Mouse (Mus musculus) ovary, postnatal 10 days (tissue): ENCODE data around the gene AI837181.

Experiments
- DNase-seq: peaks from one replicate; pipeline ENCODE4 v3.0.0; 2022; ENCODE audit warnings: low spot score

AI837181 gene

DNA sequence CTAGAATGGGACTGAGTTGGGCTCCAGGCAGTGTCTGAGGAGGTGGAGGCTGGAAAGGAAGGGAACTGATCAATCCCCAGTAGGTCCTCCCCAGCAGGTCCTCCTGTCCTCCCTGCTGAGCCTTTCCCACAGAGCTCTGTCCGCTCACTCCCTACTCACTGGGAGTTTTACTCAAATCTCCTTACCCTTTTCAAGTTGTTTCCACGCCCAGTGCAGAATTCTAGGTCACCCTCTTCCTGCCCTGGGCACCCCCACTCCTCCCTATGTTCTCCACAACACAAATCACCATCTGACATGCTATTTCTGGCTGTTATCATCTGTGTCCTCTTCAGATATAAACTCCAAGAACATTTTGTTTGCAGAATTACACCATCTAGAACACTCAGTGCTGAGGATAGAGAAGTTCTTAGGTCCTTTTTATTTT lies 10.4 kb upstream of the AI837181 start:
- no peak for DNase-seq

DNA sequence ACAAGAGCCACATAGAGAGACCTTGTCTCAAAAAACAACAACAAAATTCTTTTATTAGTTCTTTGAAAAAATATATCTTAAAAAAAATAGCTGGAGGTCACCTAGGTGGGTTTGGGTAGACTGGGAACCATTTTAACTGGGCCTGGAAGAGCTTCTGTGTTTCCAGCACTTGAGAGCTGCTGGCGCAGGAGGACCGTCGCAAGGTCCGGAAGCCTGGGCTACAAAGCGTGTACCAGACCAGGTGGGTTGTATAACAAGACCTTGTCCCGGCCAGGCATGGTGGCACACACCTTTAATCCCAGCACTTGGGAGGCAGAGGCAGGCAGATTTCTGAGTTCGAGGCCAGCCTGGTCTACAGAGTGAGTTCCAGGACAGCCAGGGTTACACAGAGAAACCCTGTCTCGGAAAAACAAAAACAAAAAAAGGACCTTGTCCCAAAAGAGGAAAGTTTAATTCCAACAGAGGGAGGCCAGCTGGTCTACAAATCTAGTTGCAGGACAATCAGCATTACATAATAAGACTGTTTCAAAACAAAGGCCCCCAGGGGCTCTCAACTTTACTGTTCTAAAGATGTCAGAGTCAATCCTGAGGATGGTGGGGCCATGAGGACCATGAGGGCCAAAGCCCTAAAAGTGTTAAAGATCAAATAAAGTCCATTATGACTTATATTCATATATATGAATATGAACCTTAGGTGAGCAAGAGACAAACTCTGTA lies 6.0 kb upstream of the AI837181 start:
- DNase-seq: no peak

DNA sequence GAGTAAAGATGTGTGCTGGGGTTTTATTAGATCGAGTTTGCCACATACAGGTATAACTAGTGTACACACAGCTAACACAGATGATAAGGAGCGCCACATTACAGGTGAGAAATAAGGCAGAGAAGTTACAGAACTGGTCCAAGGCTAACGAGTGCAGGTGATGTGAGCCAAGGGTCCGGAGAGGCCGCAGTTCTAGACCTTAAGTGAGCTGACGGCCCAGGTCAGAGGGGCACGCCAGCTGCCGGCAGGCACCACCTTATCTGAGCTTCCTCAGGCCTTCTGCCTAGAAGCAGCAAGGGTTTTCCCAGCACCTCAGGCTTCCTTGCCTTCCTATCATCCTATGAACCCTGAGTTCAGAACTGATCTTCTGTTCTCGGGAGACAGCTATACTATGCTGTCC lies 5.3 kb upstream of the AI837181 start:
- DNase-seq: no peak

DNA sequence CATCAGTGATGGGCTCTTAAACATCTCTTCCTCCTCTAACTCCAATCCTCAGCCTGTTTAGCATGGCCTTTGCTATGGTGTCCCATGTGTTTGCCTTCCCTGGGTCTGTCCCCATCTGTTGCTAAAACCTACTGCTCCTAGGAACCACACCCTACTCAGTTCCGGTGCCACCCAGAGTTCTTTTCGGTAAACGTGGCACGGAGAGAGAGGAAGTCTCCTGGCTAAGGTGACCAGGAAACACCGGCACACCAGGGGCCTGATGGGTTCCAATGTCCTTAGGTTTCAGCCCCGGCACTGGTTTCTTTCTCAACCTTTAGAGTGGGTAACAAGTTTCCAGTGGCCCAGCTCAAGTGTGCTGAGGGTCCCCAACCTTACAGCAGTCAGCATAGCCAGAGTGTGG lies 4.4 kb upstream of the AI837181 start:
- no peak for DNase-seq

DNA sequence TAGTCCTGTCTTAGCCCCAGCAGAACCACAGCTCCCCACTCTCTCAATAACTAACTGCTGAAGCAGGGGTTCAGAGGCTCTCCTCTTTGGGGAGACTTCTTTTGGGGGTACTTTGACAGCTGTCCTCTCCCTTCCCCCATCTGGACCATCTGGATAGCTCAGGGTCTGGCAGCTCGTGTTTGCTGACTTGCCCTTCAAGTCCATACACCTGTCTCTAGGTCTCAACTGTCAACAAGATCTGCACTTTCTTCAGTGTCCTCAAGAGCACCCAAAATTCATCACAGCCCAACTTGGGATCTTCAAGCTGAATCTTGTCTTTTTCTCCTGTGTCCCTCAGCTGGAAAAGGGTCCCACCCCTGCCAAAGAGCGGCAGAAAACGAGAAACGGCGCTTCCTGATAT lies 3.2 kb upstream of the AI837181 start:
- DNase-seq: no peak

DNA sequence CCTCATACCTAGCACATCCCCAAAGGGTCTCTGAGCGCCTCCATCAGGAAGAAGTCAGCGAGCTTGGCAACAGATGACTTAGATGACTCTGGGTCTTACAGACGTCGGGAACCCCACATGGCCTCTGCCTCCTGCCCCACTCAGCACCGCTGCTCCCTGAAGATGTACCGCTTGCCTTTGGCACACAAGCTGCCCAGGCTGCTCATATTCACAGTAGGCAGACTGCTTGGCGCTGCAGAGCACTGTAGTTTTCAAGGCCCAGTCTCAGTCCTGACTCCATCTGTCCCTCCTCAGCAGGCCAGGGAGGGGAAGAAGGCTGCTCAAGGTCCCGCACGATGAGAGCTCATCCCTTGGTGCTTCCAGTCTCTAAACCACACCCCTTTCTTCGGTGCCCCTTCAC lies 2.7 kb upstream of the AI837181 start:
- DNase-seq: no peak

DNA sequence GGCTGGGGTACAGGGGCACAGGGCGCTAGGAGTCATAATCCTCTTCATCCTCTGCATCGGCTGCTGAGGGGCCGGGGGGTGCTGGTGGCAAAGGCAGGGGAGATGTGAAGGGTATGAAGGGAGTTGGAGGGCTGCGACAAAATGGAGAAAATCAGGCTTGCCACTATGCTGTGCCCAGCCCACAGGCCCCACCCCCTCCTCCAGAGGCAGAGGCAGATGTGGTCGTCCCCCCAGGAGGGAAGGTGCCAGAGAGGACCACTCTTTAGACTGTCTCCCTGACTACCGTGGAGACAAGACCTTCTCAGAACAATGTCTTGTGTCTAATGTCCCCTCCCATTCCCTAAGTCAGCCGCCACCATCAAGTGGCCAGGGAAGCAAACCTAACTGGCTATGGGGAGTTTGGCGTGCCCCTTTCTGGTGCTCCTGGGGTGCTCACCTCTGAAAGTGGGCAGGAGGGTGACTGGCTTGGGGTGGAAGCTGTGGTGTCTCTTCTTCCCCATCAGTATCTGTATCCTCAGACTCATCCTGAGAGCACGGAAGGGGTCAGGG lies 2.0 kb upstream of the AI837181 start:
- no peak for DNase-seq

DNA sequence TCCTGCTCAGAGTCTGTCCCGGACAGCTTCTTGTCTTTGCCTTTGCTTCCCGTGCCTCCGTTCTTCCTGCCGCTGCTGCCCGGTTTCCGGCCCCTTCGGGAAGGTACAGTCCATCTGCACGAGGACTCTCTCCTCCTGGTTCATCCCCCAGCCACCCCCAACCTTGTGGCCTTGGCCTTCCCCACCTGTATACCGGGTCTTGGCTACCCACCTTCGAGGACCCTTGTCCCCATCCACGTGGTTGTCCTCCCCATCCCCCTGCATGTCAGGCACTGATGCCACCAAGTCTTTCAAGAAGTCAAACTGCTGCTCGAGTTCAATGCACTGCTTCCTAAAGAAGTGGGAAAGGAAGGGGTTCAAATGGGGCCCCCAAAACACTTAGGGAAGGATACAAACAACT lies 1.4 kb upstream of the AI837181 start:
- no peak for DNase-seq

DNA sequence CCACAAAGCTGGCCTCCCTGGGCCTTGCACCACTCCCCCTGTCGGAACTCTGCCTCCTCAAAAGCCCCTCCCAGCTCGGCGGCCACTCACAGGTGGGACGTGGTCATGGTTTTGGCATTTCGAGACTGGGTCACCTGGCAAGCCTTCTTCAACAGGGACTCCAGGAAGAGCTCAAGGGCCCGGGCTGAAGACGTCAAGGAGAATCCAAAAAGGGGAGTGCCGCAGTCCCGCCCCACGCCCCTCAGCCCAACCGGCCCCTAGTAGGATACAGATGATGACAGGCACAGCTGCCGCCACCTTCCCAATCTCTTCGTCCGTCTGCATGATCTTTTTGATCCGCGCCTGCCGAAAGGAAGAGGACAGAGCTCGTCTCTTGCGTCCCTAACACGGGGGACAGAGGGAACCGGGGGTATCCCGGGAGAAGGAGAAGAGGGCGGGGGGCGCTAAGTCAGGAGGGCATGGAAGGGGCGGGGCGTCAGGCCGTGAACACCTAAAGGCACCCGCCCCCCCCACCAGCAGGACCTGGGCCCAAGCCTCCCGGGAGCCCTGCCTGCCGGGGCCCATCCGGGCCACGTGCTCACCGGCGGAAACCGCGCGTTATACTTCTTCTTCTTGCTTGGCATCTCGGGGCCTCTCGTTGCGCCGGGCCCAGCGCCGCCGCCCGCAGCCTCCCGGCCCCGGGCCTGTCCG lies 707 bp upstream of the AI837181 start:
- peak; percentile 54 for DNase-seq

DNA sequence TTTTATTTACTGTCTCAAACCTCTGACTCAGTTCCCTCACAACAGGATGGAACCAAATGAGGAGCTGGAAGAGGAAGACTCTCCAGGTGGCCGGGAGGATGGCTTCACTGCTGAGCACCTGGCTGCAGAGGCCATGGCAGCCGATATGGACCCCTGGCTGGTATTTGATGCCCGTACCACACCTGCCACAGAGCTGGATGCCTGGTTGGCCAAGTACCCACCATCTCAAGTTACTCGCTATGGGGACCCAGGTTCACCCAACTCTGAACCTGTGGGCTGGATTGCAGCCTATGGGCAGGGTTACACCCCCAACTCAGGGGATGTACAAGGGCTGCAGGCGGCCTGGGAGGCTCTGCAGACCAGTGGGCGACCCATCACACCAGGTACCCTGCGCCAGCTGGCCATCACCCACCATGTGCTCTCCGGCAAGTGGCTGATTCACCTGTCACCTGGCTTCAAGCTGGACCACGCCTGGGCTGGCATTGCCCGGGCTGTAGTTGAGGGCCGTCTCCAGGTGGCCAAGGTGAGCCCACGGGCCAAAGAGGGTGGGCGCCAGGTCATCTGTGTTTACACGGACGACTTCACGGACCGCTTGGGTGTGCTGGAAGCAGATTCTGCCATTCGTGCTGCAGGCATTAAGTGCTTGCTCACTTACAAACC lies 1.1 kb downstream of the AI837181 start:
- DNase-seq: no peak

DNA sequence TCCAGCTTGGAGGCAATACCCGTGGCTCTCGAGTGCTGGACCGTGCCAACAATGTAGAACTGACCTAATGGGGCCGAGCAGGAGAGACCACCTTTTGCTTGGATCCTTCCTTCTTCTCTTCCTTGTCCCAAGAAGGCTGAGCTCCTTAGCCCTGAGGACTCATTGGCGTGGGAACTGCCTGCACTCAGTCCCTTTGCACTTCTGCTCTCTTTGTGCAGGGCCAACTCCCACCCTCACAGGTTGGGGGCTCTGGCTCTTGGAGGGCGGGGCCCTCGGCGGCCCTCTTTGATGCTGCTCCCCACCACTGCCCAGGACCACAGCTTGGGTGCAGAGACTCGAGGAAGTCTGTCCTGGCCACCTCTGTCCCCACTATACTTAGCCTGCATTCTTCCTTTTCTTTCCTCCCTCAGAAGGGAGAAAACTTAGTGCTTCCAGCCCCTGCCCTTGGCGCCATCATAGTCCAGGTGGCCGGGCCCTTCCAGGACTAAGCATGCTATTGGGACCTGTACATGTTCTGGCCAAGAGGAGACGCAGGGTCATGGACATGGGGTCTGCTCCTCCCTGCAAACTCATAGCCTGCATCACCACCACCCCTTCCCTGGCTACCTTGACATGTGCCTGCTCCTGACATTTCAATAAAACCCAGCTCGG lies 1.8 kb downstream of the AI837181 start:
- DNase-seq: no peak

DNA sequence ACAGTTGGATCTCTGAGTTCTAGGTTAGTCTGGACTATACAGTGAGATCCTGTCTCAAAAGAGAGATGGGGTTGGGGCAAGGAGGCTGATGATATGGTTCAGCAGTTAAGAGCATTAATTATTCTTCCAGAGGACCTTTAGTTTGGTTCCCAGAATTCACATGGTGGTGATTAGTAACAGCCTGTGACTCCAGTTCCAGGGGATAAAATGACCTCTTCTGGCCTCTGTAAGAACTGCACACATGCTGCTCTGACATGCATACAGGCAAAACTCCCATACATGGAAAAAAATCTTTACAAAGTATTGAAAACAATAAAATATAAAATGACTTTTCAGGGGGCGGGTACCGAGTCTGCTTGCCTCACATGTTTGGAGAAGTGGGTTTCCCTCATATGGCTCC lies 3.1 kb downstream of the AI837181 start:
- DNase-seq: no peak

DNA sequence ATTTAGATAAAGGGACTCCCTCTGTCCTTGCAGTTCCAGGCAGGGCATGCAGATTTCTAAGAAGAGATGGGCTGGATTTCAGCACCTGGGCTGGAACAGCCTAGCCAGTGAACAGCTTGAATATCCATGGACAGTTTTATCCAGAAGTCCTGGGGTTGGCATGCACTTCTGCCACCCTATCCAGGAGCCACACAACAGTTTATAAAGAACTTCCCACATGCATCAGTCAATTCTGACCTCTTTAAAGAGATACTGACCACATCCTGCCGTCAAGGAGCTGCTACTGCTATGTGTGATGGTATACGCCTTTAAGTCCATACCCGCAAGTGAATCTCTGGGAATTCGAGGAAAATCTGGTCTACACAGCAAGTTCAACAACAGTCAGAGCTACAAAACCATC lies 4.3 kb downstream of the AI837181 start:
- no peak for DNase-seq

DNA sequence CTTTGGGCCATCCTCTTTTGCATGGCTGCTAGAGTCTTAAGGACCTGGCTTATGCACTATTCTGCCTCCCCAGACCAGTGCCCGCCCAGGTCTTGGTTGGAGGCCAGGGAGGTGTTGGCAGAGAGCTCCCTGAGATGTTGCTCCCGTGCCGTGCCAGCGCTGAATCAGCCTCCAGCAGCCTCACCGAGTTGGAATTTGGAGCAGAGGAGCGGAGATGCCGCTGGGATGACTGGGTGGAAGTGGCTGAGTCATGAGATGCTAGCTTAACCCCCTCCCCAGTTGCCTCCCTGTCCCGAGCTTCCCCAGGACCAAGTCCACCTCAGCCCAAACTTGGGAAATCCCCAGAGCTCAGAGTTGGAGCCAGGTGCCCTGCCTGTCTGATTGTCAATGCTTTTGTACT lies 4.9 kb downstream of the AI837181 start:
- DNase-seq: no peak

DNA sequence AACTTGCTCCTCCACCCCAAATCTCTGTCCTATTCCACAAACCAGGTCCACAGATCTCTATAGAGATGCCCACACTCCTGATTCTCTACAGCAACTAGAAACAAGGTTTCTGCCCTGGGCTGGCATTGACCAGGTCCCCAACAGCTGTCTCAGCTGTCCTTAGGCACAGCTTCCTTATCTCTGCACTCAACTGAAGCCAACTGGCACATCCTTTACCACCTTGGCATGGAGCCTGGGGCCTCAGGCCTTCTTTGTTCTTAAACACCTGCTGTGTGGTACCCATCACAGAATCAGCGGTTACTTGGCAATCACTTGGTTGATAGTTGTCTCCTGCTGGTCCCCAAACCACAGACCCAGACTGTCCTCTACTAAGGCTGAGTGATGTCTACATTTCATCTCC lies 5.5 kb downstream of the AI837181 start:
- no peak for DNase-seq

DNA sequence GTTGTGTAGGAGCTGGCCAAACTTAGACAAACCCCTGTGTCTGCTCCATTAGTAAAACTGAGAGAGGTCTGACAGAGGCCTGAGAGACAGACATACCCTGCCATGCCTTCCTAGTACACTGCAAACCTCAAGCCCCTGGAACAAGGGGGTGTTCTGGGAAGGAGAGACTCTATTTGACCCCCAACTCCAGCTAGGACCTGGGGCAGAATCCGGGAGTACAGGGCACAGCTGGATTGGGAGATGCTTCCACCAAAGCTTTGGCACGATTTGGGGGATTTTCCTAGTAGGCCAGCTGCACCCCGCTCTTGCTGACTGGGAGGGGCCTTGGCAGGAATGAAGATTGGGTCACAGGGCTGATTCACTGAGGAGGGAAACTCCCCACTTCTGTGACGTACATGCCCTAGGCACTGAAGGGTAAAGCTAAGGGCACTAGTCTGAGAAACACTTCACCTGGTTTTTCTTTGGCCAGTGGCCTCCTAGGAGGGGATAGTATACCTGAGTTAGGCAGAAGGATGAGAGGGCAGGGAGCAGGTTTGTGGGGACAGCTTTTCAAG lies 7.0 kb downstream of the AI837181 start:
- DNase-seq: no peak

DNA sequence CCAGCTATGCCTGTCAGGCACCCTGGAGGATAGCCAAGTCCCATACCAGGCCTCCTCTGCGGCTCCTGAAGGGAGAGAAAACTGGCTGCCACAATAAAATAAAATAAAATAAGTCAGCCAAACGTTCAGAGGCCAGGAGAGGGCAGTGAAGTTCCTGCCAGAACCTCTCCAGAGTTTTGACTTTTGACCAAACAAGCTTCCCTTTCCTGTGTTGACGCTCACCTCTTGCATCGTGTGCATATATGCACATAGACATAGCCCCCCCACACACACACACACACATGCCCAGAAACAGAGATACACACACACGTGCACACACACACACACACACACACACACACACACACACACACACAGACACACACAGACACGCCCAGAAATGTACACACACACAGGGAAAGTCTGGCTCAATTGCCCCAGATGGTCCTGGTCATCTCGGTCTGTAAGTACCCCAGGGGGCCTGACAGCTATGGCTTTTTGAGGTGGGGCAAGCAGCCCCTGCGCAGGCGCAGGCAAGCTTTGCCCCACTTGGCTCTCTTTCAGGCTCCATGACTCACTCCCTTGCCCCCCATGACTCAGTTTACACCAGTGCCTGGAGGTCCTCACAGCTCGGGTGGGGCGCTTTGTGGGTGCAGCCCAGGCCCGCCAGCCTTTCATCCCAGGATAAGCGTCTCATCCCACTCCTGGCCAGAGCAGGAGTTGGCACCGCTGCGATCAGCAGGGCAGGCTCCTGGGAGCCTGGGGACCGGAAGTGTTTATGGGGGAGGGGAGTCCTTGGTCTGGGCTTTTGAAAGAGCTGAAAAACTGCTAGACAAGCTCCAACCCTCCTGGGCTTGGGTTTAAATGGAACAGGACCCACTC lies 8.3 kb downstream of the AI837181 start:
- no peak for DNase-seq

DNA sequence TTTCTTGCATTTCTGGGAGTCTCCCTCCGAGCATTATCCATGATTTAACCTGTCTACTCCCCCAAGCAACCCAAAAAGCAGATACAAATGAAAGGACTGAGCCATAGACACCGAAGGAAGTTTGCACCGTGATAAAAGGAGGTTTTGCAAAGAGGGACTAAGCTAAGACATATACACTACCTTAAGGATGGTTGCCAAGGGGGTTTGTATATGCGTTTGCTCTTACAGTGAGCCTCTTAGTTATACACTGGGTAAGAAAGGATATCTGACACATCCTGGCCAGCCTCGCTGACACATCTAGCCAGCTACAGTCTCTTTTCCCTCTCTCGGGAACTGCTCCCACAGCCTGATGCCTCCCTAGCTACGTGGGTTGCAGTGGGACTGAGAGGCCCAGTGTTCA lies 9.0 kb downstream of the AI837181 start:
- no peak for DNase-seq

DNA sequence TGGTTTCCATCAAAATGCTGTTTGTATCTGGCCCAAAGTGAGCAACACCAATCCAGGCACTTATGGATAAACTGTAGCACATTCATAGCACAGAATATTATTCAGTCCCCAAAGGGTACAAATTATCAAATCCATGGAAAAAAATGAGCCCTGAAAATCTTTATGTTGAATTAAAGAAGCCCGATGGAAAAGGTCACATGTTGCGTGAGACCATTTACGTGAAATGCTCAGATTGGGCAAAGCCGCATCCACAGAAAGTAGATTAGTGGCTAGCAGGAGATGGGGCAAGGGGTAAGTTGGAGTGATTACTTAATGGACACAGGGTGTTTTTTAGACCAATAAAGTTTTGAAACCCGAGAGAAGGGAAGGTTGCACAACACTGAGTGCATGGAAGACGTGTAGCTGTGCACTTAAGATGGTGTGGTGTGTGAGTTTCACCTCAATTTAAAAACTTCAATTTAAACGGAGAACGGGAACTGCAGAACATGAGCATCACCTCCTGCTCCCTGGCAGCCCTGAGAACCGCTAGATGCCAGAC lies 19.5 kb downstream of the AI837181 start:
- no peak for DNase-seq

DNA sequence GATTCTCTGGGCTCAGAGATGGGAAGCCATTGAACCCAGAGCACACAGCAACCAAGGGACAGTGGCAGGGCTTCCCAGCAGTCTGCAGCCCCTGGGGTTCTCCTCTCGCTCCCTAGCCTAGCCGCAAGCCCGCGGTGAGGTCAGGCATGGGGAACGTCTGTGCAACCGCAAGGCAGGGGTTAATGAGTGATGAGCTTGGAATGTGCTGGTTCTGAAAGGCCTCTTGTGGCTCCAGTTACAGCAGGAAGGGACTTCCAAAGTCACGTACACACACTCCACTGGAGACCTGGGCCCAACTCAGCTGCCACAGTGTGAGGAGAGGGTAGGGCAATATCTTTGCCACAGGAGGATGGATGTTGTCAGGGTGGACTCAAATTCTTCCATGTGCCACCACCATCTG lies 20.0 kb downstream of the AI837181 start:
- DNase-seq: no peak

DNA sequence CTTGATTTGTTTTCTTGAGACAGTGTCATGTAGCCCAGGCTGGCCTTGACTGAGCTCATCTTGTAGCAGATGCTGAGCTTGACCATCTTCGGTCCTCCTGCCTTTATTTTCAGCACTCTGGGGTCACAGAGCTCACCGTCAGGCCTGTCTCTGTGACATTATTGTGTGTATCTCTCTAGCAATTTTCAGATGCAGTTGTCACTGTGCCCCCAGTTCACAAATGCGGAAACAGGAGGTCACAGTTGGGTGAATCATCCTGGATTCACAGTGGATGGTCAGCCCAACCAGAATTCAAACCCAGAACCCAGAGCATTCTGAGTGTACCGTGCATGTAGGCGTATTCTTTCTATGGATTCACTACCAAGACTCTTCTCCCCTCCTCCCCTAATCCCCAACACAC lies 20.8 kb downstream of the AI837181 start:
- DNase-seq: no peak
